Mouse (Mus musculus) right cerebral cortex, adult 2 months (tissue): ENCODE results near the gene Vps45.

ENCODE experiments used
- DNase-seq, 2 experiments: peaks; one replicate each; pipeline ENCODE4 v3.0.0; 2021 to 2022; ENCODE audit warnings: low spot score in 2 of 2

The Vps45 gene

DNA sequence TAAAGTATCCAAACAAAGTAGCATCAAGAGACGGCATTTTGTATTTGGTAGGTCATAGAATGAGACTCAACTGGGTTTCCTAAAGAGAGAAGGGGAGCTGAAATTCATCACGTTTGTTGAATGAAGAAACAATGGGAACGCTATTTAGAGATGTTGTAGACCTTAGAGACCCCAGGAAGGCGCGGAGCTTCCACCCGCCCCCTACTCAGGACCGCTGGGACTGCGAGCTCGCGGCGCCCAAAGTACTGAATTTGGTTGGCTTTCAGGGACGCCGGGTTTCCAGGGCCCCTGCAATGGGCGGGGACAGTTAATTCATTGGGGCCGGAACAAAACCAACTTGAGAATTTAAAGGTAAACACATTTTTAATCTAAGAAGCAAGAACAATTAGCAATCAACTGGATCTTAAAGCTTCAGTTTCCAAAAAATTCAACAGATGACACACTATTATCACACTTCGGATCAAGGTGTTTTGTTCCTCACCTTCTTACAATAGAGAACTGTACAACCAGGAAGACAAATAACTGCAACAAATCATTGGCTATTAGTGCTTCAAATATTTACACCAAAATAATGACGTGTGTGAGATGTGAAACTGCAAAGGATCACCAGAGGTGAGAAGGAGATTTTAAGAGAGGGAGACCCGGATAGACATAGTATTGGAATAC, at the start of gene Vps45:
Gene Vps45, minus strand, starts transcription at position 236 of the 666 bp plus-strand sequence.
- DNase-seq: peak; percentile 74 to 79

DNA sequence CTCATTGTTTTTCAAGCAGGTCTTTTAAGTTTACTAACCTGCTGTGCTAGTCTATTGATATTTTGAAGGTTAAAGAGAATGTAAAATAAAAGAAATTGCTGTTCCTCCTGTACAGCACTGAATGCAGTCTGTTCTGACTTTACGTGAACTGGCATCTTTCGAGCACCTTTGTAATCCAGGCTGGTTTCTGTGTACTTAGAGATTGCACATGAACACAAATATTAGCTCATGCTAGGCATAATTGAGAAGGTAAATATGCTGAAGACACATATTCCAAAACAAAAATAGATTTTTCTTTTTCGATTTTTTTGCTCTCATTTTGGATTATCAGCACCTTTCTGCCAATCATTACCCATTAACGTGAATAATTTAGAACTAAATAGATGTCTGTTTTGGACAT, 47.9 kb upstream of the Vps45 start:
- DNase-seq: no peak

DNA sequence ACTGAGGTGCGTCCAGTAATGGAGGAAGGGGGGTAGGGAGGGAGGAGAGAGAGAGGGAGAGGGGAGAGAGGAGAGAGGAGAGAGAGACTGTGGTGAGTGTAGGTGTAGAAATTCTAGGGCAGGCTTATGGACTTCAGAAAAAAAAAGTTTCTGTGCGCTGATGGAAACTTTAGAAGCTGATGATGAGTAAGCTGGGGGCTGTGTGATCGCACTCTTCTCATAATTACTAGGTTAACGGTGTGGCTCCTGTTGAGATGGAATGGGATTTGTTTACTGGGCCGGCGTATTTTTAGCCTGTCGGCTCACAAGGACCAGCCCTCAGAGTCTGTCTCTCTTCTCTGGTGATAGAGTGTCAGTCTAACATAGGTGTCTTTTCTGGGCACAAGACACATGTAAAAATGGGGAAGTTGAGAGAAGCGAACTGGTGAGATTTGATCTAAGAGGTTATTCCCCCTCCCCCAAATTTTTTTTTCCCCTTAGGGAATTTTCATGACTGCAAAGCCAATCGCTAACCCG, 47.0 kb upstream of the Vps45 start:
- DNase-seq: no peak

DNA sequence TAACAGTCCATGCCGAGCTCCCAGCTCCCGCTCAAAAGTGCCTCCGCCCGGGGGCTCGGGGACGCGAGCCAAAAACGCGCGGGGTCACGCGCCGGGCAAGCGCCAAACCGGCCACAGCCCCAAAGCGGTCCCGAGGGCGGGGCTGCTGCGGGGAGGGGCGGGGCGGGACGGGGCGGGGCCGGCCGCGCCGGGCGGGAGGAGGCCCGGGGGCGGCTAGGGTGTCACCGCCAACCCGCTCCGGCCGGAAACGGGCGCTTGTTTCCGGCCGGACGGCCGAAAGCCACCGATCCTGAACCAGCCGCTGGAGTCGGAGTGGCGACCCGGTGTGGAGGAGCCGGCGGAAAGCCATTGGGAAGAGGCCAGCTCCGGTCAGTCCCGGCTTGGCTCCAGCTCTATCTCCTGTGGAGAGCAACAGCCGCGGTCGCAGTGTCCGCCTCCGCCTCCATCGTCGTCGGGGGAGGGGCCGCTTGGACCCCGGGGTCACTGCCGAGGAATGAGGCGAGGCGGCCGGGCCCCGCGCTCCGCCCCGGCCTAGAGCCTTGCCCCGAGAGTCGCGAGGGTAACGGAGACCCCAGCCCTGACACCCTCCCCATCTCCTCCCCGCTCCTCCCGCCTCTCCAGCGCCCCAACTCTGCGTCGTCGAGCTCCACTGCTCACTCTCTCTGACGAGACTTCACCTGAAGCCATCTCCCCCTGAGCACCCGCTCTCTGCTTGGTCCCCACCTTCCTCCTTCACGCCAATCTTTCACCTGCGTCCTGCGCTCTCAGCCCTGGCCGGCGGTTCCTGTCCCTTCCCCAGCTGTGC, 46.2 kb upstream of the Vps45 start, which contains the start of gene Otud7b:
Gene Otud7b, plus strand, starts transcription at position 267 of the 805 bp plus-strand sequence.
- DNase-seq: peak; percentile 56 to 59

DNA sequence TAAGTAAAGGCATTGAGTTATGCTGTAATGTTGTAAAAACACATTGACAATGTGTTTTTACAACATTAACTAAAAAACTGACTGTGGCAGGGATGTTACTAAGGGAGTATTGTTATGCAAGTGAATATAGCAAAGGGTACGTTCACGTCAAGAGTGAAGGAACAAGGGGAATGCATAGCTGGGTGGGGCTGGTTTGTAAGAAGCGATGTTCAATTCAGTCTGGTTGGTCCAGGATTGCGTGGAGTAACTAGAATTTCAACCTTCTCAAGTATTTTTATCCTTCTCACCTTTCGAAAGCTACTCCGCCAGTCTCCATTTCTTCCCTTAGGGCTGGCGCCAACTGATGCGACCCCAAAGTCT, 45.6 kb upstream of the Vps45 start:
- DNase-seq: no peak

DNA sequence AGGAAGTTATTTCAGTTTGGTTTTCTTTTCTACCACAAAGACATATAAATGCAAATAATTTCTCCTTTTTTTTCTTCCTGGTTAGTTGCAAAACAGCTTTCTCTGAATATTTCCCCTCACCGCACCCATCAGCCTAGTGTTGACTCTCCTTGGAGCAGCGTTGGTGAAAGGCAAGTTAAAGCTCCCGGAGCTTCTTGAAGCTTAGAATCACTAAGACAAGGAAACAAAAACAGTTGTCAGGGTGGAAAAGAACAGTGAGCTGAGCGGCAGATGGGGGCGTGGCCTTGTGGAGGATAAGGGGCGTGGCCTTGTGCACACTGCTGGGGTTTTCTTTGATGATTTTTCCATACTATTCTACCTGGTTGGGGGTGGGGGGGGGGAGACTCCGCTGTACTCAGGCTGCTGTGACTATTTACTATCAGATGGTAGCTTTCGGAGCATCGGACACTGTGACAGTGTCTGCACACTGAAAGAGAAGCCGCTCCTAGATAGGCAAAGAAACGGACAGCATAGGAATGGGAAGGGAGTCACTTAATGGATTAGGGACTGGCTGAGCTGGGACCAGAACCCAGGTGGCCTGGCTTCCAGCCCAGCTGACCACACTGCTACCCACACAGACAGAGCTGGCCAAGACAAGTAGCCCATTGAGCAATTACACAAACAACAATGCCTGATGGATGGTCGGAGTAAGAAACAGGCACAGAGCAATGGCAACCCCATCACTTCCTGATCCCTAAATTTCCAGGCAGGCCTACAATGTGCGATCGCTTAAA, 44.0 kb upstream of the Vps45 start:
- DNase-seq: no peak

DNA sequence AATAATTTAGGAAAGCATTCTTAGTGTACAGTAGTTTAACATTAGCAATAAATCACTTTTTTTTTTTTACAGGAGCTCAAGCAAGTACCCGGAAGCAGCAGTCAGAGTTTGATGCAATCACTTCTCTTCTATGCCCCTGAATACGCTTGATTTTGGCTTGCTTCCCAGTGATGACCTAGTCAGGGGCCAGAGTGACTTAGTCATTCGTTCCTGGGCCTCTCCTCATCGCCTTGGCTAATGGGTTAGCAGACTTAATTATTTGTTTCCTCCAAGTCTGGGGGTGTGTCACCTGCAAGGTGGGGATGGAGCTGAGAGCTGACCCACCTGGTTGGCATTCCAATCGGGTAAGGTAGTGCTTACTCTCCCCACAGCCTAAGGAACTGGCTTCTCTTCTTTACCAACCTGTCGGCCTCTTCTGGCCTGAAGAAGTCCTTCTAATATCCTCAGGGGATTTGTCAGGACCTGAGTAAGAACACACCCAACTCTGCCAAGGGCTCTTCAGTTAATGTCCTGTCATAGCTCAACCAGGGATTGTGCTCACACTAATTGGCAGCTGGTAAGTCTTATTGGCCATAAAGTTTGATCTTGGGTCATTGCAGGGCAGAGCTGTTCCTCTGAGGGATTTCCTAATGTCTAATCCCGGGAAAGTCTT, 40.5 kb upstream of the Vps45 start:
- no peak for DNase-seq

DNA sequence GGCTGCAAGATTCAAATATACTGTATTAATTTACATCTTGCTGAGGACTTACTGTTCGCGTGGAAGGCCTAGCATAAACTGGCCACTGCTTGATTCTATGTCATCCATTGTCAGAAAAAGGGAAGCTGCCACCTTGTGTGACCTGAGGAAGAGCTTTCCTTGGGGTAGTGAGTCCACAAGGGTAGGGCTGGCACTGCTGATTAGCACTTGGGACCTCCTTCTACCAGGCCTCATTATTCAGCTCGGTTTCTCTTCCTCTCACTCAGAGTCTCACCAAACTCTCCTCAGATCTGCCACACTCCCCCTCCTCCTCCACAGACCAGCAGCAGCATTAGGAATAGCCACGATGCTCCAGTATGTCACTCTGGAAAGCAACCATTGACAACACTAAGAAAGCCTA, 39.9 kb upstream of the Vps45 start:
- no peak for DNase-seq

DNA sequence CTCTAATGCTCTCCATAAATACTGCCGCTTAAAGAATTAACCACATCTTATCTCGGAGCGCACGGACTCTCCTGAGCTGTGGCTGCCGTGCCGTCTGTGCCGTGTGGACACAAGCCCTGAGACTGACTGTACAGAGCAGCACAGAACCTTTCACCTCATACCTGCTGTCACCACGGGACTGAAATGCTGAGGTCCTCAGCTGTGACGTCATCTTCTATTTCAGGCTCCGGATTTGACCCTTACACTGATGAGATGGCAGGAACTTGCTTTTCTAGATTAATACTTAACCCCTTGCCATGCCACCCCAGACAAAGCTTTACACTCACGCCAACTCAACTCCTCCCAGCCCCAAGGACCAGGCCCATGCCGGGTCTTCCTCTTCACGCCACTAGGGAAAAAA, 35.9 kb upstream of the Vps45 start:
- no peak for DNase-seq

DNA sequence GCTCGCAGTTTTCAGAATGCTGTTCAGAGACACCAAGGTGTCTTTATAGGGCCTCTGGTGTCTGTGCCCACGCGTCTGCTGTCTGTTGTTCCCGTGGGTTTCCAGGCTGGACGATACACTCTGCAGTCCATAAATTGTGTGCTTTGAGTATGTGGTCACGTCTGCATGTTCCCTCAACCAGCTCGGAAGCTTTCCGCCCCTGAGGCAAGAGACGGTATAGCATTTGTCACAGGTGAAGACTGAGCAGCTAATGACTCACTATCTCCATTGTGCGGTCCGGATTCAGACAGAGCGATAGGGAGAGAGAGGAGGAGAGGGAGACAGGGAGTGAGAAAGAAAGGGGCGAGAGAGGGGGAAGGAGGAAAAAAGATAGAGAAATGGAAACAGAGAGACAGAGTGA, 35.2 kb upstream of the Vps45 start:
- no peak for DNase-seq

DNA sequence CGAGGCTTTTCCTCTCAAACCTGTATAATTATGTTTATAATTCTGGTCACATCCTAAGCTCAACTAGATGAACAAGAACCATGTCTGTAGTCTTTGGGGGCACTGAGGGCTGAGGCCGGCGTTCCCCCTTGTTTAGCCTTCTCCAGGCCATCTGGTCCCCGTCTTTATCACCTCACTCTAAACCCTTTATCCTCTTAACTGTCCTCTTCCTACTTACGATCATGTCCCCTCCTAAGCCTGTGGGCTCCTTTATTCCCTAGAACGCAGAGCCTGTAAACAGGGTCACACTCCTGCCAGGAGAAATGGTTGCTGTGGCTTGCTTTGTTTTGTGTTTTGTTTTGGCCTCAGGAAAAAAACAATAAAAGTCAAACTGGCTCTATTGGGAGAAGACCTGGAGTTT, 33.7 kb upstream of the Vps45 start:
- no peak for DNase-seq

DNA sequence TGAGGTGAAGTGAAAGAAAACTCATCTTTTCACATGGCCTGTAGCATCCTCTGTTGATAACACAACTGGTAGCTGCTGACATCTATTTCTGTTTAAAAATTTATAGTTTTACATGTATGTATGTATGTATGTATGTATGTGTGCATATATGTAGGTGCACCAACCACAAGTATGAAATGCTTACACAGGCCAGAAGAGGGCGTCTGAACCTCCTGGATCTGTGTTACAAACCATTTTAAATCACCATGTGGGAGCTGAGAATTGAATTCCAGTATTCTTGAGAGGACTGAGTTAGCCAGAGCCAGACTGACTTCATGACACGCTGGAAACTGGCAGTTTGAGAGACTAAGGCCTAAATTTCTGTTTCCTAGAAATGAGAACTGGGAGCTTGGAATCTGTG, 32.9 kb upstream of the Vps45 start:
- DNase-seq: no peak

DNA sequence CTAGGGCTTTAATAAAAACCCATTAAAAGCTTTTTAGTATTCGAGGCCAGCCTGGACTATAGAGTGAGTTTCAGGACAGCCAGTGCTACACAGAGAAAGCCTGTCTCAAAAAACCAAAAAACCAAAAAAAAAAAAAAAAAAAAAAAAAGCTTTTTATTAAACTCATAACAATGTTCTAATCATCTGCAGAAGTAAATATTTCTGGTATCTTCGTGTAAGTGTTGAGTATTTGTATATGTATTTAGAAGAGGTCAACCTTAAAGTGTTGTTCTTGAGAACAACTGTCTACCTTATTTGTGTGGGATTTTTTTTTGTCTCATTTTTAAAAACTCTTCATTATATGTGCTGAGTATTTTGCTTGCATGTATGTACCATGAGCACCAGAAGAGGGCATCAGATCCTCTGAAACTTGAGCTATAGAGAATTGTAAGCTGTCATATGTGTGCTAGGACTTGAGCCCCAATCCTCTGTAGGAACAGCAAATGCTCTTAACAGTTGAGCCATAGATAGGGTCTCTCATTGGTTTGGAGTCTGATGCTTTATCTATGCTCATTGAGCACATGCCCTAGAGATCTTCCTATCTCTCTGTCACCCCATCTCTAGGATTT, 31.7 kb upstream of the Vps45 start:
- DNase-seq: no peak

DNA sequence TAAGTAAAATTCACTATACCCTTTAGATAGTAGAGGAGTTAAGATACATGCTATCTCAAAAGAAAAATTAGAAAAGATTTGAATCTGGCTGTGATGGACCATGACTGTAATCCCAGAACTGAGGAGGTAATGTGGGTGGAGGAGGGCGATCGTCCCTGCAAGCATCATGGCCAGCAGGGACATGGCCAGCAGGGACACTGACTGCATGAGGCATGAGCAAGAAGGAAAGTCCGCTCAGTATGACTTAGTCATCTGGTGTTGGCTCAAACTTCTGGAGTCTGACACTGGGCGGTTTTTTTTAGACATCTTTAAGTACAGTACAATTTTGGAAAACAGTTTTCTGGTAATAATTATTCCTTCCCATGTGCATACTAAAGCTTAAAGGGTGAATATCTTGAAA, 29.5 kb upstream of the Vps45 start:
- DNase-seq: no peak

DNA sequence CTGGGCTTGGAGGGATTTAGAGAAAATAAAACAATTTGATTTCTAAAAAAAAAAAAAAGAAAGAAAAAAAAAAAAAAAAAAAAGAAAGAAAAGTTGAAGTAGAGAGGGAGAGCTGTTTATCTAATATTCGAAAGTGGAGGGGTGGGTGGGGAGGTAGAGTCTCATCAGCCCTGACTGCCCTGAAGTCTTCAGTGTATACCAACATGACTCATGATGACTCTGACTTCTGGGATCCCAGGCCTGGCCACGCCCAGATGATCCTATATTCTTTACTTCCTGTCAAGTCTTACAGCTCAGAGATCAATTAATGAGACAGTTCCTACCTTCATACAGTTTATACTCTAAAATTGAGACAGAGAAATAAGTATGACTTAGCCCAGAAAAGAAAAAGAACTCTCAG, 29.0 kb upstream of the Vps45 start:
- no peak for DNase-seq

DNA sequence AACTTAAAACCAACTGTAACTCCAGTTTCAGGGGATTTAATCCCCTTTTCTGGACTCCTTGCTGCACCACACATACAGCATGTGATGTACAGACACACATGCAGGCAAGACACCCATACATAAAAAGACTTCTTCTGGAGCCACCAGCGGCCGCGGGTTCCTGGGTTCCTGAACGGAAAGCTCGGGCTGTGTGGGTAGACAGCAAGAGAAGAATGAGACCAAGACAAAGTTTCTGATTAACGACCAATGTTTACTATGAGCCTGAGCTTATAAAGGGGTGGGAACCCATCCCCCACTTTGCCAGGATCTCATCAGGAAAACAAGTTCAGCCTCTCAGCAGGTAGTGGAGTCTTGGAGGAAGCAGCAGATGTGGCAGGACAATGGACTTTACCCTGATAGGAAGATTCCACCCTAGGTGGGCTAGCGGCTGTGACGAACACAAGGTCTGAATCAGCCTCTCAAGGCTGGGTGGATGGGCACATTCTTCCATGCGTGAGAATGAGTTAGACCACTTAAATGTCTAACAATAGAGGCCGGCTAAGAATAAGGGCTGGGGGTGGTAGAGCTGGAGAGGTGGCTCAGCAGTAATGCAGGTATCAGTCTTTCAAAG, 26.0 kb upstream of the Vps45 start:
- no peak for DNase-seq

DNA sequence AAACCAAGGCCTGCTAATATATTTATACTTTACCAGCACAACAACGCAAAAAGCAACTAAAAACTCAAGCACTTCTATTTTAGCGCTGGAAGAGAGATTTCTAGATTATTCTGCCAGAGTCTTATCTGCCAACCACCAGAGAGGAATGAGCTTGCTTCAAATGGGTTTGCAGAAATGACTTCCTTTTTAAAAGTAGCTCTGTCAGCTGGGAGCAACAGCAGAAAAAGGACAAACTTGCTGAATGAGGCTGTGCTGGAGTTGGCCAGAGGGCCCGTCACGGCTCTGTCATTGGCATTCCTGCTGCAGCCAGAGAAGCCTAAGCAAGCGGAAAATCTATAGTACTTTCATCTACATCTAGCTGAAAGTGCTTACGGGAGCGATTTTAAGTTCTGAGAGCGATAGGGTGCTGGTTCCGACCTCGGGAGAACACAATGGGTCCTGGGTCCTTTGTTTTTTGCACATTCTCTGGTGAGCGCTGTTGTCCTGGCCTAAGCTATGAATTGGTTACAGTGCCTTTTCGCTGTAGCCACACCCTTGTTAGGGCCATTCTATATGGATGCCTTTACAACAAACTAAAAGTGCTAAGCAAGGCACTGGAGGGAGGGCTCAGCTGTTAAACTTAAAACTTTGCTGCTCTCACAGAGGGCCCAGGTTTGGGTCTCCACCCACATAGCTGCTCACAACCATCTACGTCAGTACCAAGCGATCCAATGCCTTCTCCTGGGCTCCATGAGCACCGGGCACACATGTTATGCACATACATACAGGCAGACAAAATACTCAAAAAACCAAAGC, 24.6 kb upstream of the Vps45 start:
- no peak for DNase-seq

DNA sequence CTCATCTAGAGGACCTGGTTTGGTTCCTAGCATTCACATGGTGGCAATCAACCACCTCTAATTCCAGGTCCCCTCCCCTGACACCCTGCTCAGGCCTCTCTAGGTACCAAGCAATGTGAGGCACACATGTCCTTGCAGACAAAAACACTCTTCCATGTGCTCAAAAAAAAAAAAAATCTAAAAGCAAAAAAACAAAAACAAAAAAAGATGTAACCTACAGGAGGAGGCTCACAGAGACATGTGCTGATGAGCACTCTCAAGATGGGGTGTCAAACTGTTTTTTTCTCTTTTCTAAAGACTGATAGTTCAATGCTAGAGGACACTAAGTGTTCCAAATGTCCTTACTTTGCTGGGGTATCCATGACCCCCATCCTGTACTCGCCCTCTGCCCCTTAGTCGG, 23.8 kb upstream of the Vps45 start:
- DNase-seq: no peak

DNA sequence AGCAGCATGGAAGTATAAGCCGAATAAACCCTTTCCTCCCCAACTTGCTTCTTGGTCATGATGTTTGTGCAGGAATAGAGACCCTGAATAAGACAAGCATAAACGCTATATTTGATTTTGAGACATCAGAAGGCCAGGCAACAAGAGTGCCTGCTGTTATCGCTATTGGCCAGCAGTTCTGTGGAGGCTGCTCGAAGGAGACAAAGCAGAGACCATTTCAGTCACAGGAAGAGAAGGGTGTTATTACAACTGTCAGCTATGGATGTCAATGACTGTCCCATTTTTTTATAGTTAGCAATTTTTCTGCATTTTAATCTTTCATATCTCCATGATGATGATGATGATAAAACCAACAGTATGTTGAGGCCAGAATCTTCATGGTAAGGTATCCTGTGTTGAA, 23.4 kb upstream of the Vps45 start:
- DNase-seq: no peak

DNA sequence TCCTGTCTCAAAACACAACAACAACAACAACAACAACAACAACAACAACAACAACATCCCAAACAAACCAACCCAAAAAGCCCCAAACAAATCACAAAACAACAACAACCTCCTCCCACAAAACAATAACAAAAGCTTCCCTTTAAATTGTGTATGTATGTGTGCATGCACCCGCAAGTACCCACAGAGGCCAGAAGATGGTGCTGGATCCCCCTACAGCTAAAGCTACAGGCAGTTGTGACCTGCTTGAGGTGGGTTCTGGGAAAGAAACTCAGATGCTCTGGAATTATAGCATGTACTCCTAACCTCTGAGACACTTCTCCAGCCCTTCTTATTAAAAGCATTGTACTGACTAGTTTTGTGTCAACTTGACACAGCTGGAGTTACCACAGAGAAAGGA, 22.7 kb upstream of the Vps45 start:
- DNase-seq: no peak
